Mouse (Mus musculus): ENCODE data around the gene Trim80. TPM values are rescaled to one million over a fixed set of nuclear protein-coding genes. Genes with fewer than 3 reads are reported as not detected.

Gene Trim80
- total RNA-seq (2021) = under 1 TPM; 0.14 to 0.52 TPM
- 0.55 and 0.59 TPM in 2 replicates for polyA plus RNA-seq (2012; rRNA removed)
- long read RNA-seq = 0 reads

DNA sequence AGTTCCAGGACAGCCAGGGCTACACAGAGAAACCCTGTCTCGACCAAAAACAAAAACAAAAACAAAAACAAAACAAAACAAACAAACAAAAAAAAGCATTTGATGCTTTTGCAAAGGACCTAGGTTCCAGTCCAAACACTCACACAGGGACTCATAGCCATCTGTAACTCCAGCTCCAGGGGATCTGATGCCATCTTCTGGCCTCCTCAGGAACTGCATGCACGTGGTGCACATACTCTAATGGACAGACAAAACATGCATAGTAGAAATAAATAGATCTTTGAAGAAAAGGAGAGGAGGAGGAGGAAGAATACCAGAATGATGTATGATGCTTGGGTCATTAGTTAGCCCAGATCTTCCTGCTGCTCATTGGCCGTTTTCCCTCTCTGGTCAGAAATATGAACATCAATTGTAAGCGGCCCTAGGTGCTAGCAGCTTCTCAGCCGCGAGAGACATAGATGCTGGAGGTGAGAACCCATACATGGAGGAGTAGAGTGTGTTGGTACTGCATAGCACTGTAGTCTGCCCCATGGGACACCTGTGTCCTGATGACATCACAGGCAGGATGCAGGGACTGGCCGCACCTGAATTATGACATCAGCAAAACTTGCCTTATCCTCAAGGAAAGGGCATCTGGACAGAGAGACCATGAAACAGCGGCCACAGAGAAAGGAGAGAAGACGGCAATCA, at the start of gene Trim80:
Gene Trim80, plus strand, starts transcription at position 640 of the 690 bp plus-strand sequence.
- no peak for DNase-seq

DNA sequence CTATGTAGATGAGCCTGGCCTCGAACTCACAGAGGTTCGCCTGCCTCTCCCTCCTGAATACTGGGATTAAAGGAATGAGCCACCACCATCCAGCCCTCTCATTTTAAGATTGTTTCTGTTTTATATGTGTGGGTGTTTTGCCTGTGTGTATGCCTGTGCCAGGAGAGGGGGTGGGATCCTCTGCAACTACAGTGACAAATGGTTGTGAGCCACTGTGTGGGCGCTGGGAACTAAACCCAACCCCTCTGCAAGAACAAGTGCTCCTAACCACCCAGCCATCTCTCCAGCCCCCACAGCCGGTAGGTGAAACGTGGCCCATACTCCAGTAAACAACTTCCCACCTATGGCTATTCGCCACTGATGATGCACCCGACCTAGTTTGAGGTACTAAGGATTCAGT, 49.0 kb upstream of the Trim80 start:
- no peak for DNase-seq

- DNase-seq = peak; percentile 64
These were observed 46.5 kb upstream of the Trim80 start for GRCm38 (mm10) chr11:115393721-115394325.

DNA sequence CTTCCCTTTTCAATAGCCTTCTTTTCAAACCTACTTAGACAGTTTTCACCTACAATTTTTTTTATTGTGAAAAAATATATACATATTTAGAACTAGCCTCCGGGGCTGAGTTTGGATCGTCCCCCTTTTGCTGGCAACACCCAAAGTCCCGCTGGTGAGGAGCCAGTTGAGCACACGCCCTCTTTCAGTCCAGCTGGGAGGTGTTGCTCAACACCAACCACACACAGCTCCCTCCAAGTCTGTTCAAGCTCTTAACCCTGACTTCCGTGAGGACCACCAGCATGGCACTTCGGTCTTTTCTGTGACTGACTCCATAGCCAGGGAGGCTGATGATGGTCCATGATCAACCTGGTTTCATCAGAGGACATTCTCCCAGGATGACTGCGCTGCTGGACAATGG, 42.3 kb upstream of the Trim80 start:
- DNase-seq = peak; percentile 37

- peak; percentile 63 for DNase-seq
These were observed 40.2 kb upstream of the Trim80 start for GRCm38 (mm10) chr11:115400126-115400525.

DNA sequence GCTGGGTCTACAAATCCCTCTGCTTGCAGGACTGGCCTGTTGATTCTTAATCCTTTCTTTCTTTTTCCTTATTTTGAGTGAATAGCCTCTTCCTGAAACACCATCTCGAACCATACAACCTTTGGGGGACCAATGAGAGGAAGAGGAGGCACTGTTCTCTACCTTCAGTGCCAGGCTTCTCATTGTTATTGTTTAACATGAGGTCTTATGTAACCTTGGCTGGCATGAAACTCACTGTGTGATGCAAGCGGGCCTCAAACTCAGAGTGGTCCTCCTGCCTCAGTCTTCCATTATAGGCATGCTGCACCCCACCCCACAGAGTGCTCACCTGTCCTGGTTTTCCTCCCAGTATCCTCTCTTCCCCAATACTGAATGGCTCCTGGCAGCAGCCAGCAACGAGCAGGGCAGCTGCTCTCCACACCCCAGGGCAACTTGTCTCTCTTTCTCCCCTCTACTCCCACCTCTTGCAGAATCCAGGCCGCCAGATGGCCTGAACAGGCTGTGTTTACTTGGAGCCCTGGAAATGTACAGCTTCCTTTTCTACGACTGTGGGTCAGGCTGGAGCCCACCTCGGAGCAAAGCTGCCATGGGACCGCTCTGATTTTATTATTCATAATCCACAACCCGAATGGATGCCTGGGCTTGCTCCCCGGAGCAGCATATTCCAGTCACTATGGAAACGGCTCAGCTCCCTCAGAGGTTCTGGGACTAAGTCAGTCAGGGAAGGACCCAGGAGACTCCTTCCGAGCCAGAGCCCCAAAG, 39.5 kb upstream of the Trim80 start:
- no peak for DNase-seq

DNA sequence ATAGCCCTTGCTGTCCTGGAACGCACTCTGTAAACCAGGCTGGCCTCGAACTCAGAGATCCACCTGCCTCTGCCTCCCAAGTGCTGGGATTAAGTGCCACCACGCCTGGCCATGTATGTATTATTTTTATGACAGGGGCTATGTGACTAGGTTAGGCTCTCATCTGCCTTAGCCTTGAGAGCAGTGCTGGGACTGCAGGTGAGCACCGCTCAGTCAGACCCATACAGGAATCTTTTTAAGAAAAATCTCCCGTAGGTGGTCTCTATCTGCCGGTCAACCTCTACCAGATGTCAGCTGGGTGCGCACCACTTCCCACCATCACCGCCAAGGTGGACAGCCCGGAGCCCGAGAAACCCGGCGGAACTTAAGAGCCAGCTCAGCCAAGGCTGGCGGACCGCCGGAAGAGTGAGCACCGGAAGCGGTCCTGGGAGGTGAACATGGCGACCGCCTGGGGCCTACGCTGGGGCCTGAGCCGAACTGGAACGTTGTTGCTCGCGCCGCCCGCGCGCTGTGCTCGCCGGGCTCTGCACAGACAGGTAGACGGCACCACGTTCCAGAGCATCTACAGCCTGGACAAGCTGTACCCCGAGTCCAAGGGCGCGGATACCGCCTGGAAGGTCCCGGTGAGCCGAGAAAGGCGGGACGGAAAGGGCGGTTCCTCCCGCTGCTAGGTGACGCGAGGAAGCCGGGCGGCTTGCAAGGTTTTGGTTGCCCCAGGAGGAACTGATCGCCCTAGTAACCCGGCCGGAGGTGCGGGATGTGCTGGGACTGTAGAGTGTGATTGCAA, 36.8 kb upstream of the Trim80 start, which contains the start of gene Mrpl58:
Gene Mrpl58, plus strand, starts transcription at position 415 of the 787 bp plus-strand sequence.
- DNase-seq = peak; percentile 92

DNA sequence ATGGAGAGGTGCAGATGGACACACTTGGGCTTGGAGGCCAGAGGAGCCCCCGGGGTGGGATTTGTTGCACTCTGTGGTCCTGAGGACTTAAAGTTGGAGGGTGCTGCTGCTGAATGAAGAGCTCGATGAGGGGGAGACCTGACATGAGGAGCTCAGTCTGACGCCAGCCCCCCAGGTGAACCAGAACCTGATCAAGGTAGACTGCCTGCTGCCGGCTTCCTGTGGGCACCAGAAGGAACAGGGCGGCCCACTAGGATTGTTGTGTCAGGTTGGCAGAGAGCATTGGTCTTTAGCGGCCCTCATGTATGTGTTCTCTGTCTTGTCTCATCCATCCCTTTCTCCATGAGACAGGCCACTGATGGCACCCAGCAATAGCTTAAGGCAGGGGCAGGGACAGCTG, 34.6 kb upstream of the Trim80 start:
- no peak for DNase-seq

- no peak for DNase-seq
These were observed 33.4 kb upstream of the Trim80 start for GRCm38 (mm10) chr11:115406858-115407401.

GRCm38 (mm10) chr11:115408266-115408920, 32.0 kb upstream of the Trim80 start:
- DNase-seq = no peak

DNA sequence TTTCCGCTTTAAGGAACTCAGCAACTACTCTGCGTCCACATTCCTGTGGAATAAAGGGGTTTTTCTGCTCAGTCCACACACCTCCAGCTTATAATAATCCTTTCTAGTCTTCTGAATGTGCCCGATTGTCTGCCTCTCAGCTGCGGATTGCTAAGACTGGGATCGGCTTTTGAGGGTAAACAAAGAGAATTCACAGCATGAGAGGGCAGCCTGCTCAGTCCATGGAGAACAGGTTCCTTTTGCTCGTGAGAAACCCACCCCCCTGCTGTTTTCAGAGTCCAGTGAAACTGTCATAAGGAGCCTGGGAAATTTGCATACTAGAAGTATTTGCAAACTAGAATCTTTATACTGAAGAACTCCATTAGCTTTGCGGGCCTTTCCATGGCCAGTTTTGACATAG, 30.8 kb upstream of the Trim80 start:
- DNase-seq = no peak

DNA sequence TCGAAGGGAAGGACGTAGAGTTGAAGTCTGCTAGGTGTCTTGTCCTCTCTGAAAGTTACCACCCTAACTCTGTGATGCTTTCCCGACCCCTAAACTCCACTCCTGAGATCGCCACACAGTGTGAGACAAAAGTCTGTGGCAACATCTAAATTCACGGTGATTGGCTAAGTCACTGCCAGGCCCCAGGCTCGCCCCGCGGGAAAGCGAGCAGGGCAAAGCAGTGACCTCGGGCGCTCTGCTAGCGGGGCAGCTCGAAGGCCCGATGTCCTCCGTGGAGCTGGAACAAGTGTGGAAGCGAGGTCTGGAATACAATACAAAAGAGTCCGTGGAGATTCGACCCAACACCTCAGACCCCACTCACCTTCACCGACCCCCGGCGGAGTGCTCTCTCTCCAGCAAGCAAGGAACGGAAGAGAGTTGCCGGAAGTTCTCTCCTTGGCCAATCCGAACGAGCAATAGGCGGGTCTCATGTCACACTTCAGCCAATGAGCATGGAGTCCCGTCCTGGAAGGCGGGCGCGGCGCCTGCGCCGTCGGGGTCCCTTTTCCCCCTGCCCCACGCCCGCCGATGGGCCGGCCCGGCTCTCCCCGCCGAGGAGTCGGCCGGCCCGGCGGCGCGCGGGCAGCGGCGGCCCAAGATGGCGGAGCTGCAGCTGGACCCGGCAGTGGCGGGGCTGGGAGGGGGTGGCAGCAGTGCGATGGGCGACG, 20.7 kb upstream of the Trim80 start, which contains the start of the genes Atp5h and Kctd2:
Gene Atp5h, minus strand, starts transcription at position 432 of the 707 bp plus-strand sequence.
Gene Kctd2, plus strand, starts transcription at position 598 of the 707 bp plus-strand sequence.
- peak; percentile 97 for DNase-seq

DNA sequence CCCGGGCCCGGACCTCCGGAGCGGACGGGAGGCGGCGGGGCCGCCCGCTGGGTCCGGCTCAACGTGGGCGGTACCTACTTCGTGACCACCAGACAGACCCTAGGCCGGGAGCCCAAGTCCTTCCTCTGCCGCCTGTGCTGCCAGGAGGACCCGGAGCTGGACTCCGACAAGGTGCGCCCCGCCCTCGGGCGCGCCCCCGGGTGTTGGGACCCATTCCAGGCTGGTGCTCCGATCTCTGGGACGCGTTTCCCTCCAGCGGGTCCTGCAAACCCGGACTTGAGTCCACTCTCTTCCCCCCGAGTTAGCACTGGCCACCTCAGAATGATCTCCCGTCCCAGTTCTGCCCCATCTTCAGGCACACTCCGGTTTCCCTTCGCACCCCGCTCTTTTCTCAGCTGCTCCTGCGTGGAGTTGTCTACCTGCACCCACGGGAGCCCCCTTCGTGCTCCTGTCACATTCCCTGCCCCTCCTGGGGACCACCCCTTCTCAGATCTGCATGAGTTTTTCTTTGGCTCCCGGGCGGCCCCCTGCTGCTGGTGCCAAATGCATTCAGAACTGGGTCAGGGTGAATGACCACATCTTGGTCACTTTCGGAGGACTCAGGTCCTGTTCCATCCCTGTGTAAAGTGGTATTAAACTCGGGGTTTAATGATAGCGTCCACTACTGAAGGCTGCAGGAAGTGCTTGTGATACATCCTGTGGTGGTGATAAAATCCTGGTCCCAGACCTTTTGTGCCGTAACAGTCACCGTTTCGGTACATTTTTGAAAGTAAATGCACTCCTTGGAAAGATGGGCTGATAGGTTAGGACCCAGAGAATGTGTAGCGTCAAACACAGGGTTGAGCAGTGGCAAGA, 19.8 kb upstream of the Trim80 start:
- DNase-seq = peak; percentile 78

DNA sequence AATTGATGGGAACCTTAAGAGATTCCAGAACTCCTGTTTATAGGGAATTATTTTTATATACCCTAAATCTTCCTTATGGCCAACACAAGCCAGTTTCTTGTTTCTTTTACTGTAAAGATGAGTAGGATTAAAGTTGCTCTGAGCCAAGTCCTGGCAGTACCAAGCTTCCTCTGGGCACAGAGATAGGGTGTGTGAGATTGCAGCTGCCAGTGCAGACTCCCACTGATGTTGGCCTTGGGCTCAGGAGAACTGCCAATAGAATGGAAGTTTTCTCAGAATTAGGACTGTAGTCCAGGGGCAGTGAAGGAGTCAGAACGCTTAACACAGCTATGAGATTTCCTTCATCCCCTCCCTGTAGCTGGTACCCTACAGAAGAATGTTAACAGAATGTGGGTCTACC, 19.0 kb upstream of the Trim80 start:
- peak; percentile 47 for DNase-seq

DNA sequence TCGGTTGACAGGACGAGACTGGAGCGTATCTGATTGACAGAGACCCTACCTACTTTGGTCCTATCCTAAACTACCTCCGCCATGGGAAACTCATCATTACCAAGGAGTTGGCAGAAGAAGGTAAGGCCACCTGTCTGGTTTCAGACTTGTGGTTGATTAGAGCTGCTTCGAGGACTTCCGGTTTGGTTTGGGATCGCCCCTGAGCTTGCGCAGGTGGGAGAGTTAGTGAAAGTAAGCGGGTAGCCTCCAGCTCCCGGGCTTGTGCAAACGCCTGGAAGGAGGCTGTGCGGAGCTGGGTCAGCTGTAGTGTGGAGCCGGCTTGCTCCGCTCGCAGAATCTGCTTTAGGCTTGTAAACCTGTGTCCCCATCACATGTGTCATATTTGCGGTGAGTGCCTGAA, 18.4 kb upstream of the Trim80 start:
- DNase-seq = no peak

DNA sequence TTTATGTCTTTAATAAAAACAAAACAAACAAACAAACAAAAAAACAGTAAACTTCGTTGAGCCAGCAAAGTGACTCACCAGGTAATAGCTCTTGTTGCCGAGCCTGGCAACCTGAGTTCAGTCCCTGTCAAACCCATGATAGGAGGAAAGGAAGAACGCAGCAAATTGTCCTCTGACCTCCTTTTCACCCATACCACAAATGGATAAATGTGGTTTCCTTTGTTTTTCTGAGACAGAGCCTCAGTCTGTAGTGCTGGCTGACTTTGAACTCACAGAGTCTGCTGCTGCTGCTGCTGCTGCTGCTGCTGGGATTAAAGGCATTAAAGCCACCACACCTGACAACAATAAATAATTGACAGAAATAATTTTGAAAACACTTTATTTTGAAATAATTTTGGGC, 17.3 kb upstream of the Trim80 start:
- no peak for DNase-seq

DNA sequence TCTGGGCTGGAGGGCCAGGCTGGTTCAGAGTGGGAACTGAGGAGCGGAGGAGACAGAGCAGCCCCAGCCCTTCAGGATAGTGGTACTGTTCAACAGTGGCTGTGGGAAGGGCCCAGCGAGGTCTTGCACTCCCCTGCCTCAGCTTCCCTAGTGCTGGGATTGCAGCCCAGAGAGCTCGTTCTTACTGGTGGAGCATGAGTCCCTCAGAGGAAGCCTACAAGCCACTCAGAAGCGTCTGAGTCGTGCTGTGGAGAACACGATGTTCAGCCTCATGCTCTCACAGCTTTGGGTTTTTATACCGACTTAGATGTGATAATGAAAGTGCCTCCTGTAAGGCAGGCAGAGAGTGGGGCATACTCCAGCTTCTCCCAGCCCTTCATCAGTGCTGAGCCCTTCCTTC, 15.7 kb upstream of the Trim80 start:
- DNase-seq = no peak

GRCm38 (mm10) chr11:115425671-115426070, 14.7 kb upstream of the Trim80 start:
- DNase-seq = no peak

Measured in adrenal gland, adult 2 months (tissue).